Mouse (Mus musculus): ENCODE data around the gene Zfp866.

Zfp866 gene

DNA sequence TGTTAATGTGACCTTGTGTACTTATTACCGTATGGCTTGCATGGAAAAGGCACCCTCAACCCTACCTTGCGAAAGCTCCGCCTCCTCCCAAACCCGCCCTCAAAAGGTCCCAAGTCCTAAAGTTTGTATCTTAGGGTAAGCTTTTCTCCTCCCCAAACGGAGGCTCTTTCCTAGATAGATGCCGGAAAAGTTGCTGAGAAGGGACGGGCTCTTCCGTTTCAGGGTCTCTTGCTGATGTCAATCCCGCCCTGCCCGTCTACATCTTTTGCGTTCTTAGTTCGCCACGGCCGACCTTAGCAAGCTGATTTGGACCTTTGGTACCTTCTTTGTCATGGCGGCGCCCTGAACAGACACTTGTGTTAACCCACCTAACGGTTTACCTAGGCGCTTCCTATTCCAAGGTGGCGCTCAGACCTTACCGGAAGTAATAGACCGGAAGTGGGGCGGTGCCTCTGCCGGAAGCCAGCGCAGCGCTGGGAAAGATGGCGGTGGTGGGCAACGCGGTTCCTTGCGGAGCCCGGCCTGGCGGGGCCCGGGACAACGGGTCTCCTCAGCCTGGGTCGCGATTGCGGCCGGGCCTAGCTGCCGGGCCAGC lies at the start of gene Zfp866, which contains the start of gene Atp13a1:
Zfp866 (minus strand) TSS at position 406 of the 595 bp plus-strand sequence.
Atp13a1 (plus strand) TSS at position 391 of the 595 bp plus-strand sequence.
- TF ChIP-seq GATA4 (IDR thresholded peaks at IDR 0.05; ENCODE audit: insufficient replicate concordance, low read length), result no peak; the same call in 1 of the 2 replicates

DNA sequence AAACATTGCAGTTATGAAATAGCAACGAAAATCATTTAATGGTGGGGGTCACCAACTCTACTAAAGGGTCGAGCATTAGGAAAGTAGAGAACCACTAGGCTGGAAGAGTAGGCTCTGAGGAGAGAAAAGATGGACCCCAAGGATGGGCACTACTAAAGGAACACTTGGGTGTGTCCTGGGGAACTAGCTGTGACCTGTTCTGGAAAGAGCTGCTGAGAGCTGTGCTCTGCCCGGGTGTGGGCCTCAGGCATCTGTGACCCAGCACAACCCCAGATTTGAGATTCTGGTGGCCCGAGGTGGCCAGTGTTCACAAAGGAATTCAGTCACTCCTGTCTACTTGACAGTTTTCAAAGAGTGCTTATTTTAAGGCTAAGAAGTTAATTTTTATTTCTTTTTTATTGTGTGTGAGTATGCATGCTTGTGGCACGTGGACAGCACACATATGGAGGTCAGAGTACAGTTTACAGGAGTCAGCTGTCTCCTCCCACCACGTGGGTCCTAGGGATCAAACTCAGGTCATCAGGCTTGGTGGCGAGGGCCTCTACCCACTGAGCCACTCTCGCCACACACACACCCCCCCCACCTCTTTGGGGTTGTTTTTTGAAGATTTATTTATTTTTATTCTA lies 46.2 kb upstream of the Zfp866 start:
- no peak for TF ChIP-seq GATA4 (IDR thresholded peaks at IDR 0.05; ENCODE audit: insufficient replicate concordance, low read length)

DNA sequence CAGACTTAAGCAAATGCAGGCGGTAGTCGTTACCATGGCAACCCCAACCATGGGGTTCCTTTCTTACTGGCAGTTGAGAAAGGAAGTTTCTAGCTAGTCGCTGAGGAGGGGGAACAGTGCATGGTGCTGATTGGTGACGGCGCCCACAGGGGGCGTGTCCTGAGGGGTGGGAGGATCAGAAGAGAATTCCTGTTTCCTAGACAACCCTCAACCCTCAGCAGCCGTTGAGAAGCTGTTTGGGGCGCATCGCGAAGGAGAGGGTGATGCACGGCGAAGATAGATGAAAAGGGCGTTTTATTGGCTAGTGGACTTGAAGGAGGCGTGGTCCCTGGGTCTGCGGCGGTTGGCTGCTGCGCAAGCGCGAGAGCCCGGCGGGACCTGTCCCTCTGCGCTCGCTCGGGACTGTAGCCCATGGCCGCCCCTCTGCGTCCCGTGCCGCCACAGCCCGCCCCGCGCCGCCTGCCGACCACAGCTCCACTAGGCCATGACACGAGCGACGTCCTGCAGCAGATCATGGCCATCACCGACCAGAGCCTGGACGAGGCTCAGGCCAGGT lies 41.4 kb upstream of the Zfp866 start, which contains the start of gene Pbx4:
Pbx4 (plus strand) TSS at position 194 of the 556 bp plus-strand sequence.
- TF ChIP-seq GATA4 (IDR thresholded peaks at IDR 0.05; ENCODE audit: insufficient replicate concordance, low read length), result no peak

DNA sequence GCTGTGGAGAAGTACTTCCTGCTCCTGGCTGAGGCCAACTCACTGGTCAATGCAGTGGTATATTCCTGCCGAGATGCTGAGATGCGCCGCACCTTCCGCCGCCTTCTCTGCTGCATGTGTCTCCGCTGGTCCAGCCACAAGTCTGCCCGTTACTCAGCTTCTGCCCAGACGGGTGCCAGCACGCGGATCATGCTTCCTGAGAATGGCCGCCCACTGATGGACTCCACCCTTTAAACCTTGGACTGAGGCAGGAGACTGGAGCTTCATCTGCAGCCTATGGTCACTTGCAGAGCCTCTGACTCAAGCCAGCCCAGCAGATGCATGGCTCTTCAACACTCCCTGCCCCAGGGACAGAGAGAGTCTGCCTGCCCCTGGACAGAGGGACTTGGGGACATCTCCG lies 35.4 kb upstream of the Zfp866 start:
- TF ChIP-seq GATA4 (IDR thresholded peaks at IDR 0.05; ENCODE audit: insufficient replicate concordance, low read length), result no peak

DNA sequence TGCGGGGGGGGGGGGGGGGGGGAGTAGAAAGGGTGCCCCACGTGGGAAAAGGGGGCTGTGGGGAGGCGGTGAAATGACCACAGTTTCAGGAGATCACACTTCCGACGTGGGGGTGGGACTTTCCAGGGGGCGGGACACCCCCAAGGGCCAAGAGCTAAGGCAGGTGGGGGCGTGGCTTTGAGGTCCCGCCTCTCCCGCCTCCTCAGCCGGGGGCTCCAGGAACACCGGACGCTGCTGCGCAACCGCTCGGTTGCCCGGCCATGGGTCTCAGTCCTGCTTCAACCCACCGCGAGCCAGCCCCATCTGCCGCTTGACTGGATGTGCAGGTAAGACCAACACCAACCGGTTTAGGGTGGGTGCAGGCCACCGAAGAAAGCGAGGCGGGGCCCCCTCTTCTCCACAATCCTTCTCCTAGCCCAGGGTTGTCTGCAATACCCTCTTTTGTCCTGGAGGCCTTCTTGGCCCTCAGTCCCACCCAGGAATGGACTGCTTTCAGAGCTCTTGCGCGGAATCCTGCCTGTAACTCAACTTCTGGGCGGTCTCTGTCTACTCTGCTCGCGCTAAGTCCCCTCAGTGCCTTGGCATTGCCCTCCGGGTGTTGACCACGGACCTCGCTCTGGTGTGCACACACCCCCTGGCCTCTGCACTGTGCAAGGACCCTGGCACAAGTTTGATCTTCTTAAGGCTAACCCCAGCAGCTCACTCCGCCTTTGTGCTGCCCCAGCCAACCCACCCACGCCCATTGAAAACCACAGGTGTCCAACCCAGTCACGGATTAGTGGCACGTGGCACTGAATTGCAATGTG lies 31.6 kb upstream of the Zfp866 start, which contains the start of gene Lpar2:
Lpar2 (plus strand) TSS at position 44 of the 806 bp plus-strand sequence.
- TF ChIP-seq GATA4 (IDR thresholded peaks at IDR 0.05; ENCODE audit: insufficient replicate concordance, low read length), result no peak

DNA sequence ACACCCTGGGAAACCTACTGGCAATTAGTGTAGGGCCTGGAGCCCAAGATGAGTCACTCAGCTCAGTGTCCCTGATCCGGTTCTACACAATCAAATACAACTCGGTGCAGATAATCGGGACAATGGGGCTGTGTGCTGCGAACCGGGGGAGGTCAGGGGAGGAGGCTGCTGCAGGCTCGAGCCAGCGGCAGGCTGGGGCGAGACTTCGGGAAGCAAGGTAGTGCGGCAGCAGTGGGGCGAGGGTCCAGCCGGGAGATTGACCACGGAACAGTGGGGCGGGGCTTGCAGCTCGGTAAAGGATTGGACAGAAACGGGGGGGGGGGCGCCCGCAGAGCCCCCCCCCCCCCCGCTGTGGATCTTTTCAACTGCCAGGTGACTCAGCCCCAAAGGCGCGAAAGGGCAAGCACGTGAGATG lies 31.0 kb upstream of the Zfp866 start:
- no peak for TF ChIP-seq GATA4 (IDR thresholded peaks at IDR 0.05; ENCODE audit: insufficient replicate concordance, low read length)

DNA sequence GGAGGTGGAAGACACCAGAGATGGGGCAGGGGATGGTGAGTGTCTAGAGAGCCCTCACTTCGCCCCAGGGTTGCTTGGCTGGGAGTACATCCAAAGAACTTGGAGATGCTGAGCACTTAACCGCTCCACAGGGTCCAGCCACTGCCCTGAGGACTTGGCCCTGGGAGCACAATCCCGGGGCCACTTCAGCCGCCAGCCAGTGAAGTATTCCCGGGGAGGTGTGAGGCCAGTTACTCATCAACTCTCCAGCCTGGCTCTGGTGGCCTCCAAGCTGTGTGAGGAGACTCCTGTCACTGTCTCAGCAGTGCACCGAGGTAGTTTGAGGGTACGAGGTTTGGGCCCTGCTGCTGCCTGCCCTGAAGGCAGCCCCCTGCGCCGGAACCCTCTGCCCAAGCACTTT lies 29.5 kb upstream of the Zfp866 start:
- TF ChIP-seq GATA4 (IDR thresholded peaks at IDR 0.05; ENCODE audit: insufficient replicate concordance, low read length), result no peak

DNA sequence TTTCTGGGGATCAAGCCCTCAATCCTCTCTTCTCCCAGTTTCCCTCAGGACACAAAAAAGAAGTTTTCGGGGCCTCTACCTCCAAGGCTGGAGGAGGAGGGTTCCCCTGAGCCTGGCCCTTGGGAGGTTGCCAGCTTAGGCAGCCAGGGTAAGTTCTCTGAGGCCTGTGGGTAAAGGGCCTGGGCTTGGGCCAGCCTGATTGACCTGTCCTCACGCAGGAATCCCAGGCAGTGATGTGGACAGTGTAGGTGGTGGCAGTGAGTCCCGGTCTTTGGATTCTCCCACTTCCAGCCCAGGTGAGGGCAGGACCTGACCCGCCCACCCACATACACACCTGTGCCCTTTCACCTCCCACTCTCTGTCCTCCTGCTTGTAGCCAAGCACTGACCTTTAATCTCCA lies 24.4 kb upstream of the Zfp866 start:
- no peak for TF ChIP-seq GATA4 (IDR thresholded peaks at IDR 0.05; ENCODE audit: insufficient replicate concordance, low read length)

DNA sequence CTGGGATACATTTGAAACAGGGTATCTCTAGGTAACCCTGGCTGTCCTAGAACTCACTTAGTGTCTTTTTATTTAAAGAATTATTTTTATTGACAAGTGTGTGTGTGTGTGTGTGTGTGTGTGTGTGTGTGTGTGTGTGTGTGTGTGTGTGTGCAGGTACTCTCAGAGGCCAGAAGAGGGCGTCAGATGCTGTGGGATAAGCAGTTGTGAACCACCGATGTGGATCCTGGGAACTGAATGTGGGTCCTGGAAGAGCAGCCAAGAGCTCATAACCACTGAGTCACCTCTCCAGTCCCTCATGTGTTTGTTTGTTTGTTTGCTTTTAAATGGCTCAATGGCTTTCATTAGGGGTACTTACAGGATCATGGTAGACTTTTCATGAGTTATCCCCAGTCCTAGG lies 23.9 kb upstream of the Zfp866 start:
- TF ChIP-seq GATA4 (IDR thresholded peaks at IDR 0.05; ENCODE audit: insufficient replicate concordance, low read length), result no peak

DNA sequence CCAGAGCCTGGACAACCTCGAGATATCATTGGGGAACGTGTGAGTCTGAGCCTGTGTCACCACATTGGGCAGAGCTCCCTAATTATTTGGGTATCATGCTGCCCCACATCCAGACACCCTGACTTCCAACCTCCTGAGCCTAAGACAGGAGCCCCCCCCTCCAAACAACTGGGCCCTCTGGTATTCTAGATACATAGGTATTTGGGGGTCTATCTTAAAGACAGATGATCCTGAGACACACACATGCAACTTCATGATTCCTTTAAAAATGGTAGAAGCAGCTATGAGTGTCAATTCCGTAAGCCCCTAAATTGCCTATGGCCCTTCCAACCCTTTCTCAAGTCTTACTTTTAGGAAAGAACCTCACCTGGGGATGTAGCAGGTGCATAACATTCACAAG lies 18.8 kb upstream of the Zfp866 start:
- TF ChIP-seq GATA4 (IDR thresholded peaks at IDR 0.05; ENCODE audit: insufficient replicate concordance, low read length), result no peak

DNA sequence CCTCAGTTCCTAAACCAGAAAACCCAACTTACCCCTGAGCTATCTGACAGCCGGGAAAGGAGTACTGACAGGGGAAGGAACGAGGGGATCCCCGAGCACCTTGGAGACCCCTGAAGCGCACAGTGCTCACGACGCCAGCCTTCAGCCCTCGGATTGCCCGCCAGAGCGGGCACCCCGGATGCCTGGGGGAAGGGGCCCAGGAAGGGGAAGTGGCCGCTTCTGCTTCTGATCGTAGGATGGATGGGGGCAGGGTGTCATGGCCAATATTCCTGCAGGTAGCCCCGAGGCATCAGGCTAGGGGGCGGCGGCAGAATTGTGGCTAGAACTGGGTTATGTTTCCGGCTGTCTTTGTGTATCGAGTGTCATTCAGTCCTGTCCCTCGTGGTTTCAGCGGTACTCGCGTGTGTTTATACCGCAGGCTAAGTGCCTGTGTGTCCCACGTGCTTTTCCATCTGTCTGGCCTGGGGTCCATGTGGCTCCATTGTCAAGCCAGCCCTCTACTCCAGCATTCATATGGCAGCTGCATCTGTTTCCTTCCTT lies 18.0 kb upstream of the Zfp866 start:
- TF ChIP-seq GATA4 (IDR thresholded peaks at IDR 0.05; ENCODE audit: insufficient replicate concordance, low read length), result no peak

DNA sequence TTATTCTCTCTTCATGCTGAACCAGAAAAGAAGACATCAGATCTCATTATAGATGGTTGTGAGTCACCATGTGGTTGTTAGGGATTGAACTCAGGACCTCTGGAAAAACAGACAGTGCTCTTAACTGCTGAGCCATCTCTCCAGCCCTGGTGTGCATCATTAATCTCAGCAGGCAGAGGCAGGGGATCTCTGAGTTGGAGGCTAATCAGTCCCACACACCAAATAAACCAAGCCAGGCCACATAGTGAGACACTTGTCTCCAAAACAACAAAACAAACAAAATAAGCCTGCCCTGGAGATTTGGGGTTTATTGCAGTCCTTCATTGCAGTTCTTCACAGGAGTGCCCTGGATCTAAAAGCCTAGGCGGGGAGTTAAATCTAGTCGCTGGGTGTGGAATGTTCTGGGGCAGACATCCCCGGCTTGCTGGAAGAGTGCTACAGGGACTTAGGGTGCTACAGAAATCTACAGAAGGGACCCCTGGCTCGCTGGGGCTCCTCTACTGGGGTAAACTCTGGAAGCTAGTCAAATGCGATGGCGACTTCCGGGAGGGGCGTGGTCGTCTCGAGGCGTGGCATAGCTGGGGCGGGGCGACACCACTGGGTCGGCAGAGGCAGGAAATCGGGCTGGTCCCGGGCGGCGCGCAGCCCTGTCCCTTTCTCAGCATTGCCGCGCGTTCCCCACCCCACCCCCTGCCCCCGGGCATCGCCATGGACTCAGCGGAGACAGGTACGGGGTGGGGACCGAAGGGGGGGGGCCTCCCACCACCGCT lies 17.3 kb upstream of the Zfp866 start, which contains the start of gene Gmip:
Gmip (plus strand) TSS at position 586 of the 770 bp plus-strand sequence.
- TF ChIP-seq GATA4 (IDR thresholded peaks at IDR 0.05; ENCODE audit: insufficient replicate concordance, low read length), result no peak

DNA sequence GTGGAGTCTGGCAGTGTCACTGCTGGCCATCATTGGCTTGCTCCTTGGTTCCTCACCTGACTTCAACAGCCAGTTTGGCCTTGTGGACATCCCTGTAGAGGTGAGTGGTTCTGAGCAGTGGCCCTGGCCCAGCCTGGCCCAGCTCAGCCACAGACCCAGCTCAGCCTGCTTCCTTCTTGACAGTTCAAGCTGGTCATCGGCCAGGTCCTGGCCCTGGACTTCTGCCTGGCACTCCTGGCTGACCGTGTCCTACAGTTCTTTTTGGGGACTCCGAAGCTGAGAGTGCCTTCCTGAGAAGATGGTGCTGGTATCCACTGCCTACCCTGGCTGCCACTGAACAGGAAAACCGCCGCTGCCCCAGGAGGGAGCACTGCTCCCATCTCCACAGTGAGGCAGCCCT lies 16.3 kb upstream of the Zfp866 start:
- no peak for TF ChIP-seq GATA4 (IDR thresholded peaks at IDR 0.05; ENCODE audit: insufficient replicate concordance, low read length)

DNA sequence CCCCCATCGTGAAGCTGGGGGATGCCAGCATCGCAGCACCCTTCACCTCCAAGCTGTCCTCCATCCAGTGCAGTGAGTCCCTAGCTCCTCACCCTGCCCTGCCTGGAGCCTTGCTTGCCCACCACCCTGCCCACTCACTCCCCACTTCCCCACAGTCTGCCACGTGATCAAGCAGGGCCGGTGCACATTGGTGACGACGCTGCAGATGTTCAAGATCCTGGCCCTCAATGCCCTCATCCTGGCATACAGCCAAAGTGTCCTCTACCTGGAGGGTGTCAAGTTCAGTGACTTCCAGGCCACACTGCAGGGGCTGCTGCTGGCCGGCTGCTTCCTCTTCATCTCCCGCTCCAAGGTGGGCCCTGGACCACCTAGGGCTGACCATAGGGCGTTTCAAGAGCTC lies 14.5 kb upstream of the Zfp866 start:
- no peak for TF ChIP-seq GATA4 (IDR thresholded peaks at IDR 0.05; ENCODE audit: insufficient replicate concordance, low read length)

Measured in liver, adult (tissue).